Mouse (Mus musculus): Measurements from ENCODE around the gene Stac2.

GRCm38 (mm10) chr11:98066201-98066600, 12.9 kb upstream of the Stac2 start:
- TF ChIP-seq CTCF (IDR thresholded peaks at IDR 0.05; ENCODE audit: control insufficient read depth, insufficient read depth, insufficient replicate concordance, low read depth, low read length) (no peak), POLR2A (IDR thresholded peaks at IDR 0.05; ENCODE audit: control insufficient read depth, low read depth, low read length) (no peak; the same call in 1 of the 2 replicates)
